Mouse (Mus musculus) brain, embryonic 14.5 days (tissue): ENCODE results near the gene Ddb2.

Experiments
- CTCF ChIP-seq: fragments of 200-500 bp; IDR thresholded peaks from 2 replicates; pipeline ENCODE4 v1.5.1; 2012; ENCODE audit warnings: inconsistent platforms, mild to moderate bottlenecking, moderate library complexity, borderline replicate concordance; ENCODE audit not compliant: insufficient read depth, insufficient read length; ENCODE audit errors: extremely low read depth
- POLR2A ChIP-seq: fragments of 200-500 bp; IDR thresholded peaks from 2 replicates; pipeline ENCODE4 v1.6.1; 2012; ENCODE audit warnings: mild to moderate bottlenecking, inconsistent platforms, borderline replicate concordance; ENCODE audit not compliant: poor library complexity, insufficient read depth, insufficient read length, severe bottlenecking; ENCODE audit errors: extremely low read depth

DNA sequence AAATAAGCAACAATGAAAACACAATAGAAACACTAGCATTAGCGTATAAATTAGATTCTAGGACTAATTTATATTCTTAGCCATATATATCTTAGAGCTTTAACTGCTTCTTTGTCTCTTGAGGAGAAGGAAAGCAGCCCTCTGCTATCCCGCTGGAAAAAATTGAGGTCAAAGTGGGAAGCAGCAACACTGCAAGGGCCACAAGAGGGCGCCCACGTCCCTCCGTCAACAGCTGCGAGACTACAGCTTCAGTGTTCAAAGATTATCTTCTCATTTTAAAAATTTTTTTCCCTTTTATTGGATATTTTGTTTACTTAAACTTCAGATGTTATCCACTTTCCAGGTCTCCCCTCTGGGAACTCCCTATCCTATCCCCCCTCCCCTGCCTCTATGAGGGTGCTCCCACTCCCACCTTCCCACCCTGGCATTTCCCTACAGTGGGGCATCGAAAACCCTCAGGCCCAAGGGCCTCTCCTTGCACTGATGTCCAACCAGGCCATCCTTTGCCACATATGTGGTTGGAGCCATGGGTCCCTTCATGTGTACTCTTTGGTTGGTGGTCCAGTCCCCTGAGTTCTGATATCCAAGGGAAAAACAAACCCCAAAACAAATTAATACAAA lies 49.2 kb upstream of the Ddb2 start:
- TF ChIP-seq CTCF, result peak; percentile 99
- TF ChIP-seq POLR2A, result no peak
